Mouse (Mus musculus): Measurements from ENCODE around the gene Tead4. TPM values are rescaled to one million over a fixed set of nuclear protein-coding genes. Genes with fewer than 3 reads are reported as not detected.
A peak's percentile ranks its signal among the peaks of the same experiment; 100 is the strongest.

The Tead4 gene
- polyA plus RNA-seq (2012; fragmentation: generic; extraction: Trizol) = 70.9 TPM

- Histone ChIP-seq H3K4me3 (peak within 1 kb of the TSS; percentile 85), H3K36me3 (ENCODE audit: control insufficient read depth, insufficient read depth) (peaks cover 5% of the 10 kb centered on the region), H3K27me3 (ENCODE audit: control insufficient read depth, insufficient read depth, insufficient read length) (no peaks in the 10 kb centered on the region), H3K4me2 (ENCODE audit: low read depth) (peak within 1 kb of the TSS; percentile 98), H3ac (ENCODE audit: control insufficient read depth, insufficient read length) (peak within 1 kb of the TSS; percentile 55), H3K79me2 (ENCODE audit: control insufficient read depth, insufficient read depth) (peaks cover 43% of the 10 kb centered on the region)
- TF ChIP-seq POLR2A (IDR thresholded peaks at IDR 0.05; ENCODE audit: insufficient read length, low read depth) (peak; percentile 88), SRF (IDR thresholded peaks at IDR 0.05; ENCODE audit: control insufficient read depth, insufficient read length, low read depth) (no peak), POLR2AphosphoS2 (IDR thresholded peaks at IDR 0.05; ENCODE audit: insufficient read length, low read depth) (peak; percentile 88), E2F4 (IDR thresholded peaks at IDR 0.05; ENCODE audit: insufficient read depth) (no peak), MYOG (IDR thresholded peaks at IDR 0.05; ENCODE audit: control insufficient read depth in 1 of 3, insufficient read depth in 1 of 3, insufficient read length in 2 of 3, low read depth in 2 of 3) (peak in 2 of 3 experiments; percentile 45 to 80), MAX (IDR thresholded peaks at IDR 0.05; ENCODE audit: low read depth) (no peak), TCF3 (IDR thresholded peaks at IDR 0.05; ENCODE audit: insufficient read length, low read depth) (no peak), TCF12 (IDR thresholded peaks at IDR 0.05; ENCODE audit: insufficient read depth, poor library complexity, severe bottlenecking) (no peak), REST (IDR thresholded peaks at IDR 0.05; ENCODE audit: insufficient read depth, insufficient read length) (no peak), CEBPB (IDR thresholded peaks at IDR 0.05; ENCODE audit: insufficient read depth, poor library complexity, severe bottlenecking) (no peak), USF1 (IDR thresholded peaks at IDR 0.05; ENCODE audit: low read depth) (no peak), MYOD1 (IDR thresholded peaks at IDR 0.05; ENCODE audit: control insufficient read depth in 1 of 3, insufficient read length in 2 of 3, low read depth in 2 of 3) (peak in 1 of 3 experiments; percentile 39)
Measured at GRCm38 (mm10) chr6:128300134-128301001, at the start of gene Tead4. Gene Tead4 (minus strand): TSS chr6:128300823.

DNA sequence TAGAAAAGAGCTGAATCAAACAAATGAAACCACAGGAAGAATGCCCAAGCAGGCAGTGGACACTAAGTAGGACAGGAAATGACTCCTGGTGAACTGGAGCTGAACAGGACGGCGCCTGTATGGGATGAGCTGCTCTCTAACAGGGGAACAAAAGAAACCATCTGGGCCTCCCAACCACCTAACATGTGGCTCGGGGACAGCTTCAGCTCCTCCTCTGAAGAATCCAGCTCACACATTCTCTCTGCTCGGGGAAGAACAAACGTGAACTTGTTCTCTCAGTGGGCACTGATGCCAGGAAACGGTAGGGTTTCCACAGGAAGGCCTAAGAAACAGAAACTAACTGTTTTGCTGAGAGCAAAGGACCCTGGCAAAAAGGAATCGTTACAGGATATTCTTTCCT is 49.1 kb upstream of the Tead4 start:
- Histone ChIP-seq H3K4me3 (no peak overlapping the region), H3K36me3 (ENCODE audit: control insufficient read depth, insufficient read depth) (no peaks in the 10 kb centered on the region), H3K27me3 (ENCODE audit: control insufficient read depth, insufficient read depth, insufficient read length) (no peaks in the 10 kb centered on the region), H3ac (ENCODE audit: control insufficient read depth, insufficient read length) (no peak overlapping the region), H3K79me2 (ENCODE audit: control insufficient read depth, insufficient read depth) (peaks cover 32% of the 10 kb centered on the region), H3K4me2 (ENCODE audit: low read depth) (no peak overlapping the region)
- no peak for TF ChIP-seq TCF12 (IDR thresholded peaks at IDR 0.05; ENCODE audit: insufficient read depth, poor library complexity, severe bottlenecking)
- TF ChIP-seq CEBPB (IDR thresholded peaks at IDR 0.05; ENCODE audit: insufficient read depth, poor library complexity, severe bottlenecking) = no peak
- no peak for TF ChIP-seq POLR2AphosphoS2 (IDR thresholded peaks at IDR 0.05; ENCODE audit: insufficient read length, low read depth)
- TF ChIP-seq REST (IDR thresholded peaks at IDR 0.05; ENCODE audit: insufficient read depth, insufficient read length) = no peak
- TF ChIP-seq USF1 (IDR thresholded peaks at IDR 0.05; ENCODE audit: low read depth) = no peak
- TF ChIP-seq POLR2A (IDR thresholded peaks at IDR 0.05; ENCODE audit: insufficient read length, low read depth) = no peak
- no peak for TF ChIP-seq E2F4 (IDR thresholded peaks at IDR 0.05; ENCODE audit: insufficient read depth)
- TF ChIP-seq MYOG (IDR thresholded peaks at IDR 0.05; ENCODE audit: control insufficient read depth in 1 of 3, insufficient read depth in 1 of 3, insufficient read length in 2 of 3, low read depth in 2 of 3) = no peak
- TF ChIP-seq SRF (IDR thresholded peaks at IDR 0.05; ENCODE audit: control insufficient read depth, insufficient read length, low read depth) = no peak
- TF ChIP-seq TCF3 (IDR thresholded peaks at IDR 0.05; ENCODE audit: insufficient read length, low read depth) = no peak

- no peak for TF ChIP-seq E2F4 (IDR thresholded peaks at IDR 0.05; ENCODE audit: insufficient read depth)
- TF ChIP-seq TCF3 (IDR thresholded peaks at IDR 0.05; ENCODE audit: insufficient read length, low read depth) = no peak
- no peak for TF ChIP-seq MYOG (IDR thresholded peaks at IDR 0.05; ENCODE audit: control insufficient read depth in 1 of 3, insufficient read depth in 1 of 3, insufficient read length in 2 of 3, low read depth in 2 of 3)
- no peak for TF ChIP-seq POLR2A (IDR thresholded peaks at IDR 0.05; ENCODE audit: insufficient read length, low read depth)
- TF ChIP-seq REST (IDR thresholded peaks at IDR 0.05; ENCODE audit: insufficient read depth, insufficient read length) = no peak
- TF ChIP-seq MAX (IDR thresholded peaks at IDR 0.05; ENCODE audit: low read depth) = no peak
- TF ChIP-seq POLR2AphosphoS2 (IDR thresholded peaks at IDR 0.05; ENCODE audit: insufficient read length, low read depth) = no peak
- no peak for TF ChIP-seq USF1 (IDR thresholded peaks at IDR 0.05; ENCODE audit: low read depth)
- TF ChIP-seq CEBPB (IDR thresholded peaks at IDR 0.05; ENCODE audit: insufficient read depth, poor library complexity, severe bottlenecking) = no peak
- TF ChIP-seq SRF (IDR thresholded peaks at IDR 0.05; ENCODE audit: control insufficient read depth, insufficient read length, low read depth) = no peak
- no peak for TF ChIP-seq MYOD1 (IDR thresholded peaks at IDR 0.05; ENCODE audit: control insufficient read depth in 1 of 3, insufficient read length in 2 of 3, low read depth in 2 of 3)
- TF ChIP-seq TCF12 (IDR thresholded peaks at IDR 0.05; ENCODE audit: insufficient read depth, poor library complexity, severe bottlenecking) = no peak
- Histone ChIP-seq H3K79me2 (ENCODE audit: control insufficient read depth, insufficient read depth) (peaks cover 8% of the 10 kb centered on the region), H3K36me3 (ENCODE audit: control insufficient read depth, insufficient read depth) (no peaks in the 10 kb centered on the region), H3K27me3 (ENCODE audit: control insufficient read depth, insufficient read depth, insufficient read length) (no peaks in the 10 kb centered on the region), H3K4me2 (ENCODE audit: low read depth) (no peak overlapping the region), H3K4me3 (no peak overlapping the region), H3ac (ENCODE audit: control insufficient read depth, insufficient read length) (no peak overlapping the region)
Measured at GRCm38 (mm10) chr6:128346782-128347181, 46.2 kb upstream of the Tead4 start.

DNA sequence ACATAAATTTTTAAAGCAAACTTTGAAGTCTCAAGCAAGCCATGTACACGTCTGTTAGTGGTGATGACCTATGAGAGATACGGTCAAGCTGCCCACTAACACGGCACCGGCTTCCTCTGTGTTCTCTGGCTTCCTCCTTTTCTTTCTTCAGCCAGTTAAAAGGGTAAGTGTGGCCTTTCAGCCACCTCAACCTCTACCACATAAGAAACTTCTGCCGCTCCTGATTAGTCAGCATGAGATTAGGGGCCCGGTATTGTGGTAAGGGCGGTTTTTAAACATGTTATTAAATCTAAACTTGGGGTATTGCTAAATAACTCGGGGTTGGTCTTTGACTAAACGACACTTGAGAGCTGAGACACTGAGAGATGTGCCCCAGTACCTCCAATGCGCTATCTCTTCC is 45.0 kb upstream of the Tead4 start:
- Histone ChIP-seq H3K79me2 (ENCODE audit: control insufficient read depth, insufficient read depth) (peaks cover 4% of the 10 kb centered on the region), H3K4me3 (no peak overlapping the region), H3ac (ENCODE audit: control insufficient read depth, insufficient read length) (no peak overlapping the region), H3K4me2 (ENCODE audit: low read depth) (peak overlapping the region; percentile 45), H3K27me3 (ENCODE audit: control insufficient read depth, insufficient read depth, insufficient read length) (no peaks in the 10 kb centered on the region), H3K36me3 (ENCODE audit: control insufficient read depth, insufficient read depth) (no peaks in the 10 kb centered on the region)
- peak; percentile 64 for TF ChIP-seq CEBPB (IDR thresholded peaks at IDR 0.05; ENCODE audit: insufficient read depth, poor library complexity, severe bottlenecking)
- TF ChIP-seq TCF3 (IDR thresholded peaks at IDR 0.05; ENCODE audit: insufficient read length, low read depth) = no peak
